Mouse (Mus musculus) forebrain, embryonic 12.5 days (tissue): ENCODE measurements around the gene Ubxn2a. TPM values are rescaled to one million over a fixed set of nuclear protein-coding genes. Genes with fewer than 3 reads are reported as not detected.
"Not testable (repeated sequence)": the region's sequence is repeated elsewhere in the genome, so short reads cannot be mapped to it uniquely, and the experiment has no call there.

ENCODE experiments used
- ATAC-seq: fragments of 200-750 bp; cut with Nextera tagmentation; 2 replicates; pipeline ENCODE4 v1.8.0; 2017; ENCODE audit warnings: moderate TSS enrichment; ENCODE audit not compliant: low FRiP score
- H3K27ac ChIP-seq: fragments of 300-500 bp; sonication (generic); 2 replicates; pipeline ENCODE4 v1.5.1; 2016; ENCODE audit warnings: mild to moderate bottlenecking
- H3K27me3 ChIP-seq: fragments of 300-500 bp; sonication (generic); 2 replicates; pipeline ENCODE4 v1.6.1; 2016; ENCODE audit warnings: mild to moderate bottlenecking
- H3K36me3 ChIP-seq: fragments of 300-500 bp; sonication (generic); replicated peaks from 2 replicates; pipeline ENCODE4 v1.6.1; 2016; ENCODE audit warnings: mild to moderate bottlenecking
- H3K4me1 ChIP-seq: fragments of 300-500 bp; sonication (generic); 2 replicates; pipeline ENCODE4 v1.6.1; 2016
- H3K4me2 ChIP-seq: fragments of 300-500 bp; sonication (generic); 2 replicates; pipeline ENCODE4 v1.6.1; 2016; ENCODE audit warnings: mild to moderate bottlenecking, moderate library complexity
- H3K4me3 ChIP-seq: fragments of 300-500 bp; sonication (generic); replicated peaks from 2 replicates; pipeline ENCODE4 v1.5.1; 2016; ENCODE audit warnings: mild to moderate bottlenecking
- H3K9ac ChIP-seq: fragments of 300-500 bp; sonication (generic); 2 replicates; pipeline ENCODE4 v1.6.1; 2016; ENCODE audit warnings: mild to moderate bottlenecking
- H3K9me3 ChIP-seq: fragments of 300-500 bp; sonication (generic); 2 replicates; pipeline ENCODE4 v1.6.1; 2016
- WGBS: fragments of 180-500 bp; shearing (Covaris S2); methylation state at CpG from one replicate; pipeline ENCODE4 v1.1.7; 2016; 5-methylcytosine and 5-hydroxymethylcytosine counted together
- polyA plus RNA-seq: library from polyadenylated mRNA; unstranded; fragments of >200 nt; fragmentation: Nextera tagmentation; extraction: Ambion mirVana; gene quantifications from 2 replicates; pipeline ENCODE4 v1.2.1, GENCODE M21; 2016

Ubxn2a gene
- 38.3 and 43.3 TPM in 2 replicates for polyA plus RNA-seq

- Histone ChIP-seq H3K36me3 (no peaks in the 10 kb centered on the region), H3K27me3 (no peaks in the 10 kb centered on the region), H3K9me3 (no peaks in the 10 kb centered on the region), H3K27ac (peak within 1 kb of the TSS; percentile 90), H3K4me2 (peak within 1 kb of the TSS; percentile 77), H3K4me3 (peak within 1 kb of the TSS; percentile 73), H3K9ac (peak within 1 kb of the TSS; percentile 85), H3K4me1 (no peaks in the 10 kb centered on the region)
- WGBS = under 1% methylated on average over 125 of the region's 125 CpGs
- peak; percentile 94 for ATAC-seq
Measured at GRCm38 (mm10) chr12:4906951-4907906, at the start of gene Ubxn2a. Ubxn2a (minus strand) TSS chr12:4907705.

- Histone ChIP-seq H3K4me3 (no peak overlapping the region), H3K27ac (no peak overlapping the region), H3K4me2 (no peak overlapping the region), H3K36me3 (peaks cover 57% of the 10 kb centered on the region), H3K9ac (no peak overlapping the region), H3K27me3 (no peaks in the 10 kb centered on the region), H3K9me3 (no peaks in the 10 kb centered on the region), H3K4me1 (no peaks in the 10 kb centered on the region)
- no peak for ATAC-seq
- 91% methylated on average over 4 of the region's 4 CpGs for WGBS
Measured at GRCm38 (mm10) chr12:4953156-4953555, 45.7 kb upstream of the Ubxn2a start.

GRCm38 (mm10) chr12:4952272-4952671, 44.8 kb upstream of the Ubxn2a start:
- no peak overlapping the region for H3K4me3 ChIP-seq
- H3K36me3 ChIP-seq = peaks cover 62% of the 10 kb centered on the region
- H3K9ac ChIP-seq = no peak overlapping the region
- ATAC-seq = no peak
- no peak overlapping the region for H3K4me2 ChIP-seq
- no peak overlapping the region for H3K27ac ChIP-seq
- no peaks in the 10 kb centered on the region for H3K9me3 ChIP-seq
- H3K27me3 ChIP-seq = no peaks in the 10 kb centered on the region
- H3K4me1 ChIP-seq = no peaks in the 10 kb centered on the region
- 88% methylated on average over 1 of the region's 1 CpGs for WGBS

GRCm38 (mm10) chr12:4930820-4931548, 23.5 kb upstream of the Ubxn2a start:
- 95% methylated on average over 3 of the region's 3 CpGs for WGBS
- Histone ChIP-seq H3K9ac (no peak overlapping the region), H3K4me2 (no peak overlapping the region), H3K4me1 (no peaks in the 10 kb centered on the region), H3K9me3 (no peaks in the 10 kb centered on the region), H3K36me3 (no peaks in the 10 kb centered on the region), H3K27ac (no peak overlapping the region), H3K4me3 (no peak overlapping the region), H3K27me3 (no peaks in the 10 kb centered on the region)
- ATAC-seq = no peak

- WGBS = 86% methylated on average over 2 of the region's 2 CpGs
- H3K36me3 ChIP-seq = no peaks in the 10 kb centered on the region
- no peak for ATAC-seq
Measured at GRCm38 (mm10) chr12:4928197-4928596, 20.7 kb upstream of the Ubxn2a start.

GRCm38 (mm10) chr12:4917805-4918591, 10.5 kb upstream of the Ubxn2a start:
- H3K27ac ChIP-seq = peak overlapping the region; percentile 97
- ATAC-seq = peak; percentile 72
- no peaks in the 10 kb centered on the region for H3K27me3 ChIP-seq
- H3K4me1 ChIP-seq = peaks cover 13% of the 10 kb centered on the region
- H3K36me3 ChIP-seq = no peaks in the 10 kb centered on the region
- peak overlapping the region; percentile 76 for H3K4me3 ChIP-seq
- peak overlapping the region; percentile 94 for H3K9ac ChIP-seq
- H3K9me3 ChIP-seq = no peaks in the 10 kb centered on the region
- H3K4me2 ChIP-seq = peak overlapping the region; percentile 73
- under 1% methylated on average over 45 of the region's 48 CpGs for WGBS

More at GRCm38 (mm10) chr12:4928197-4928596, 20.7 kb upstream of the Ubxn2a start:
- Histone ChIP-seq H3K4me3 (no peak overlapping the region), H3K4me1 (no peaks in the 10 kb centered on the region), H3K27ac (no peak overlapping the region), H3K27me3 (no peaks in the 10 kb centered on the region), H3K4me2 (no peak overlapping the region), H3K9ac (no peak overlapping the region), H3K9me3 (no peaks in the 10 kb centered on the region)

- peak within 1 kb of the TSS; percentile 97 for H3K27ac ChIP-seq
- no peaks in the 10 kb centered on the region for H3K36me3 ChIP-seq
- no peaks in the 10 kb centered on the region for H3K27me3 ChIP-seq
- peak within 1 kb of the TSS; percentile 73 for H3K4me2 ChIP-seq
- peak; percentile 99 for ATAC-seq
- H3K4me1 ChIP-seq = peaks cover 13% of the 10 kb centered on the region
- peak within 1 kb of the TSS; percentile 94 for H3K9ac ChIP-seq
- H3K9me3 ChIP-seq = no peaks in the 10 kb centered on the region
- WGBS = under 1% methylated on average over 69 of the region's 89 CpGs
- H3K4me3 ChIP-seq = peak within 1 kb of the TSS; percentile 76
Measured at GRCm38 (mm10) chr12:4916994-4917804, 9.7 kb upstream of the Ubxn2a start, which contains the start of gene Atad2b. Atad2b (plus strand) TSS chr12:4917353.

- no peak overlapping the region for H3K4me3 ChIP-seq
- no peak overlapping the region for H3K27ac ChIP-seq
- no peak for ATAC-seq
- 85% methylated on average over 3 of the region's 3 CpGs for WGBS
- H3K9ac ChIP-seq = no peak overlapping the region
- H3K4me1 ChIP-seq = peaks cover 12% of the 10 kb centered on the region
- H3K9me3 ChIP-seq = no peaks in the 10 kb centered on the region
- H3K27me3 ChIP-seq = no peaks in the 10 kb centered on the region
- no peak overlapping the region for H3K4me2 ChIP-seq
- H3K36me3 ChIP-seq = no peaks in the 10 kb centered on the region
Measured at GRCm38 (mm10) chr12:4914944-4915343, 7.4 kb upstream of the Ubxn2a start.

- no peak overlapping the region for H3K9ac ChIP-seq
- H3K27ac ChIP-seq = no peak overlapping the region
- H3K27me3 ChIP-seq = no peaks in the 10 kb centered on the region
- H3K36me3 ChIP-seq = no peaks in the 10 kb centered on the region
- H3K4me3 ChIP-seq = no peak overlapping the region
- no peak for ATAC-seq
- H3K9me3 ChIP-seq = no peaks in the 10 kb centered on the region
- 38% methylated on average over 3 of the region's 3 CpGs for WGBS
- H3K4me1 ChIP-seq = peaks cover 8% of the 10 kb centered on the region
- no peak overlapping the region for H3K4me2 ChIP-seq
Measured at GRCm38 (mm10) chr12:4914441-4914840, 6.9 kb upstream of the Ubxn2a start.

- 74% methylated on average over 4 of the region's 4 CpGs for WGBS
- H3K9ac ChIP-seq = no peak overlapping the region
- no peaks in the 10 kb centered on the region for H3K36me3 ChIP-seq
- H3K9me3 ChIP-seq = no peaks in the 10 kb centered on the region
- no peak overlapping the region for H3K4me3 ChIP-seq
- no peak overlapping the region for H3K4me2 ChIP-seq
- no peak for ATAC-seq
- no peak overlapping the region for H3K27ac ChIP-seq
- H3K4me1 ChIP-seq = no peaks in the 10 kb centered on the region
- no peaks in the 10 kb centered on the region for H3K27me3 ChIP-seq
Measured at GRCm38 (mm10) chr12:4911716-4912115, 4.2 kb upstream of the Ubxn2a start.

GRCm38 (mm10) chr12:4910496-4910895, 3.0 kb upstream of the Ubxn2a start:
- not testable (repeated sequence) for H3K9me3 ChIP-seq, H3K27me3 ChIP-seq, H3K4me2 ChIP-seq, H3K4me3 ChIP-seq, ATAC-seq, H3K4me1 ChIP-seq, H3K9ac ChIP-seq, H3K36me3 ChIP-seq, H3K27ac ChIP-seq
- 86% methylated on average over 1 of the region's 1 CpGs for WGBS
